Mouse (Mus musculus): ENCODE measurements around the gene Spr.
A peak's percentile ranks its signal among the peaks of the same experiment; 100 is the strongest.

Gene Spr

GRCm38 (mm10) chr6:85131673-85132072 is 5.9 kb downstream of the Spr start:
- peak; percentile 56 to 73 for DNase-seq

GRCm38 (mm10) chr6:85117545-85118511 is 19.7 kb downstream of the Spr start:
- DNase-seq, result peak; percentile 39 to 72

- DNase-seq, result no peak
Observed at GRCm38 (mm10) chr6:85105033-85105615, 32.4 kb downstream of the Spr start.

- DNase-seq, result no peak
Observed at GRCm38 (mm10) chr6:85103321-85103720, 34.2 kb downstream of the Spr start.

- DNase-seq, result no peak
Observed at GRCm38 (mm10) chr6:85096441-85096840, 41.1 kb downstream of the Spr start.

- no peak for DNase-seq
Observed at GRCm38 (mm10) chr6:85087425-85087824, 50.1 kb downstream of the Spr start.

GRCm38 (mm10) chr6:85086645-85087044 is 50.9 kb downstream of the Spr start:
- DNase-seq, result no peak

Measured in lung, postnatal 4 days (tissue).